Mouse (Mus musculus) adrenal gland (tissue): Measurements from ENCODE around the gene Cog7.

Experiments
- intact Hi-C: fragments of 180-260 bp; cut with DNase I; formaldehyde crosslinking; loops from one replicate; pipeline ENCODE4 v1.15.1; 2025
- long read RNA-seq, 2 experiments: library from polyadenylated mRNA; unstranded; transcript quantifications; one replicate each; pipeline ENCODE4 v2.0.0; 2020; ENCODE audit warnings: borderline replicate concordance in 1 of 2; ENCODE audit not compliant: insufficient replicate concordance in 1 of 2

Gene Cog7
- long read RNA-seq, experiment 1, transcript Cog7-201 (17 exons, 2,902 nt), result major isoform, 10 of 20 reads
- long read RNA-seq, experiment 1, partial matches to known transcripts, result 4 of 20 reads
- long read RNA-seq, experiment 1, other reads (novel, unspliced or antisense), result 6 of 20 reads
- long read RNA-seq, experiment 2, transcript Cog7-201 (17 exons, 2,902 nt), result major isoform, 12 of 21 reads
- long read RNA-seq, experiment 2, partial matches to known transcripts, result 6 of 21 reads
- long read RNA-seq, experiment 2, other reads (novel, unspliced or antisense), result 3 of 21 reads

DNA sequence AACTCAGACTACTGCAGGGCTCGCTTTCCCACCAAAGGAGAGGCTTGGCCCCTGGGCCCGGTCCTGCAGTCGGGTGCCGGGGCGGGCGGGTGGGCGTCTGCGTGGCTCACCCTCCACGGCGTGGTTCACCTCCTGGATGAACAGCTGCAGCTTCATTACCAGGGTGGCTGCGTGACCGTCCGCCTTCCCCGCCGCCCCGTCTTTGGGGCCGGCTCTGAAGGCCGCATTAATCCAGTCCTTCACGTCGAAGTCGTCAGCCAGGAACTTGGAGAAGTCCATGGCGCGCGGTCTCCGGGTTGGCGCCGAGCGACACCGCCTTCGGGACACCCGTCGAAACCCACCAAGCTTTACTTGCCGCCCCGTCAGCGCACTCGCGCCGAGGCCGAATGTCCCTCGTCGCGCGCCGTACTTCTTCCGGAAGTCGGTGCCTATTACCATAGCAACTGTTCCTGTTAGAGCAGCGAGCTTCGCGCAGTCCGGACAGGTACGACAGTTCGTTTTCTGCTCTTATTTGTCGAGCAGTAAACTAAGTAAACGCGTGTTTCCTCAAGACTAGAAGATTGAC, at the start of gene Cog7:
Gene Cog7, minus strand, starts transcription at position 405 of the 565 bp plus-strand sequence.
- intact Hi-C loops, result loop anchor here (5.0 kb wide), 1 partner anchor 41 kb away; the partner anchor contains the start of gene Gga2

GRCm38 (mm10) chr7:122022131-122022530, 40.6 kb upstream of the Cog7 start:
- intact Hi-C loops, result loop anchor here (5.0 kb wide), 1 partner anchor 40 kb away; the partner anchor contains the start of gene Cog7

DNA sequence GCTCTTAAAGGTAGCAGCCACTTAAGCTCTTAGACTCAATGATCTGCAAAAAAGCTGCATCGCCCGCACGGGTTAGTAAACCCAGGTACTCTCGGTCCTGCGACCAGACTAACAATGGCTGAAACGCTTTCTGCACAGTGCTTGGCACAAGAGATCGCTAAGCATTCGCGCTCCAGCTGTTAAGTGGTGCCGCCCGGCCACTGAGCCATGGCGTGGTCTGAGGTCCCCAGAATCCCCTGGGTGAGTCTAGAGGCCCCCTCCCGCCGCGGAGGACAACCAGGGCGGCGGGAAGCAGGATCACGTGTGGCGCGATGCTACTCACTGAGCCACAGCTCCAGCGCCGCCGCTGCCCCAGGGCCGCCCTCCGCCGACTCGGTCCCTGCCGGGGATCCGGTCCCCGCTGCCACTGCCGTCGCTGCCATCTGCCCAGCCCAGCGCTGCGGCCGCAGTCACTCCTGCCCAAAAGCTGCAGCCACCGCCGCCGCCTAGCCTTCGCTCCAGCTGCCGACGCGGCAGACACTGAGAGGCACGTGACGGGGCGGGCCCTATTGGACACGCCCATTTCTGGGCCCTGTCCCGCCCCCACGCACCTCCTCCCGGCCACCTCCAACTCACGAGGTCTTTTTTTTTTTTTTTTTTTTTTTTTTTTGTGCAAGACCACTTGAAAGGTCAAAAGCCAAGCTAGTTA, 39.3 kb upstream of the Cog7 start, which contains the start of gene Gga2:
Gene Gga2, minus strand, starts transcription at position 556 of the 688 bp plus-strand sequence.
- intact Hi-C loops, result loop anchor here (5.0 kb wide), 1 partner anchor 39 kb away; the partner anchor contains the start of gene Cog7

DNA sequence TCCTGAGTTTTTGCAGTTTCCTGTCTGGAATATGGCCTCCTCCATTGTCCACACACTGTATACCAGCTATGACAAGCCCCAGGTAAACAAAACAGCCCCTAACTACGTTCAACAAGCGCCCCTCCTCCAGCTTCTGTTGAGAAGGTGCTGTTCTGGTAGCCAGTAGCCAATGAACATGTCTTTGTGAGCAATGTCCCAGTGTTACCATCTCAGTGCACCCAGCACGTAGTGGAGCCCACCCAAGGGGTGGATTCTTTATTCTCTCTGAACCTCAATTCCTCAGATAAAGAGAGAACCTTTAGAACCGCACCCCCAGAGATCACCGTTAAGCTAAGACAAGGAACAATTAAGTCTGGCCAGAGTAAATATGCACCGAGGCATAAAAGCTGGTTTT, 38.8 kb upstream of the Cog7 start:
- intact Hi-C loops, result loop anchor here (5.0 kb wide), 1 partner anchor 38 kb away; the partner anchor contains the start of gene Cog7

DNA sequence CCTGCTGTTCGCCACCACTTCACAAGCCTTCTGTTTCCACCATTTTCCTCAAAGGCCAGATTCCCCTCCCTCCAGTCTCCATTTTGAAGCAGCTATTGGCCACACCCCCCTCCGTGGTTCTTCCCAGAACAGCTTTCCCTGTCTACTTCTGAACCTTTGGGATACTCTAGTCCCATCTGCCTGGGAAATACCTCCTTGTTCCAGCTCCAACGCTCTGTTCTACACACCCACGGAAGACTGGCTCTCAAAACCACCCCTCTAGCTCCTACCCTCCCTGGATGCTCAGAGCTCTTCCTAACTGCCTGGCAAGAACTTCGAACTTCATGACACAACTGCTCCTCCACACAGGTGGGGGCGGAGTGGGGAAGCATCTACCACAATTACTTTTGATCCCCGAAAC, 37.5 kb upstream of the Cog7 start:
- intact Hi-C loops, result no loop called here

DNA sequence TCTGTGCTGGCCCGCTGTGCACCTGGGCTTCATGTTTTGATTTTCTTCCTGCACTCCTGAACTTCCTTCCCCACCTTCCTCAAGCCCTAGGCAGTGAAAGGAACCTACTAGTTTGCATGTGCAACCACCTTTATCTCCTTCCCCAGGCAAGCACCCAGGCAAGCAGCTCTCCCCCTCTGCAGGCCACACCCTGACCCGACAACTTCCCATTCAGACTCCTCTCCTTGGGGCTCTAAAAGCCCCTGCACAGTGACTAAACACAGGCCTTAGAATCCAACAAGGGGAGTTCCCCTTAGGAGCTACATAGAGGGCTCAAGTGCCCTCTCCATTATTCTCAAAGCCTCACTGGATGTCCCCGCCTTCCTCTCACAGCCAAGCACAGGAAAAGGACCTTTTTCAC, 36.7 kb upstream of the Cog7 start:
- intact Hi-C loops, result no loop called here

DNA sequence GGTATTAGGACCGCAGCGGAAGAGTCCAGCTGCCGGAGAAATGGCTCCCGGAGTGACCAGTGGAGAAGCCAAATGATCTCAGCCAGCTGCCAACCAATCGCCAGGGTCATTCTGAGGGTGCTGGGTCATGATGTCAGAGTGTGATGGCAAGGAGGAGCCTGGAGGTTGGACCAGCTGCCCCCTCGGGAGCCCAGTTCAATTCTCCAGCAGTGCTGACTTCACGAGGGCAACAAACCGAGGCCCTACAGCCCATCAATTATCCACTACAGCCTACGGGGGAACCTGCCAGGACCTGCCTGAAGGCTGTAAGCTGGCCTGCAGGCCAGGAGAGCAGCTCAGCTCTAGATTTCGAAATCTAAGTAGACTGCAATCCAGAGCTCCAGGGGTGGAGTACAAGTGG, 34.2 kb upstream of the Cog7 start:
- intact Hi-C loops, result no loop called here

DNA sequence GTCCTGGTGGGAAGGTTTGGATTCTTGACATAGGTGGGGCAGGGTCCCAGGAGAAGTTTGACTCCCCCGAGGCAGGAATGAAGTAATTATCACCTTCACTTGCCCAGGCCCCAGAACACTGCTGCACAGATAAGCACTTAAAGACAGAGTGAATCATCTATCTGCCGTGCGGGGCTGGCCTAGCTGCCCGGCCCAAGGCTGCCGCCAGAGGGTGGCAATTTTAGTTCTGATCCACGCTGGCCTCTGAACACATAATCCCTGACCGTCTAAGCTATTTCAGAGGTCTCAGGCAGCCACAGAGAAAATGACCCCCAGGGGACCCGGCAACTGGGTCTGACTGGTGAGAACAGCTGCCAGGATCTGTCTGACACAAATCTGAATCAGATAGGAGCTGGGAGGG, 33.6 kb upstream of the Cog7 start:
- intact Hi-C loops, result no loop called here

GRCm38 (mm10) chr7:122012949-122013348, 31.4 kb upstream of the Cog7 start:
- intact Hi-C loops, result loop anchor here (2.0 kb wide), 1 partner anchor 54 kb away; the partner anchor contains the start of genes Ears2 and Ubfd1

GRCm38 (mm10) chr7:122012370-122012769, 30.9 kb upstream of the Cog7 start:
- intact Hi-C loops, result loop anchor here (2.0 kb wide), 1 partner anchor 54 kb away; the partner anchor contains the start of genes Ears2 and Ubfd1

GRCm38 (mm10) chr7:122000396-122000795, 18.9 kb upstream of the Cog7 start:
- intact Hi-C loops, result no loop called here

- intact Hi-C loops, result no loop called here
These were observed 14.4 kb upstream of the Cog7 start for GRCm38 (mm10) chr7:121995961-121996360.

- intact Hi-C loops, result no loop called here
These were observed 6.5 kb downstream of the Cog7 start for GRCm38 (mm10) chr7:121975031-121975430.

DNA sequence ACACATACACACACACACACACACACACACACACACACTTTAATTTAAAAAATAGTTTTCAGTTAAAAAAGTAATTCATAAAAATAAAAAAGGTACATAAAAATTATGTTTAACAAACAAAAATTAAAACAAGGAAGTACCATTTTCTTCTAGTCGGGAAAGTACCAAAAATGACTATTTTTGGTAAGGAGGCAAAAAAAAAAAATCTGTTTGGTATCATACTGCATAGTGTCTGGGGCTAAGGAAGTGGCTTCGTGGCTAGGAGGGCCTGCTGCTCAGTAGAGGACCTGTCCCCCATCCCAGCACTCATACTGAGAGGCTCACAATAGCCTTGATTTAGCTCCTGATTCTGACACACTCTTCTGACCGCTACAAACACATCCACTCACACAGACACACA, 9.8 kb downstream of the Cog7 start:
- intact Hi-C loops, result no loop called here

DNA sequence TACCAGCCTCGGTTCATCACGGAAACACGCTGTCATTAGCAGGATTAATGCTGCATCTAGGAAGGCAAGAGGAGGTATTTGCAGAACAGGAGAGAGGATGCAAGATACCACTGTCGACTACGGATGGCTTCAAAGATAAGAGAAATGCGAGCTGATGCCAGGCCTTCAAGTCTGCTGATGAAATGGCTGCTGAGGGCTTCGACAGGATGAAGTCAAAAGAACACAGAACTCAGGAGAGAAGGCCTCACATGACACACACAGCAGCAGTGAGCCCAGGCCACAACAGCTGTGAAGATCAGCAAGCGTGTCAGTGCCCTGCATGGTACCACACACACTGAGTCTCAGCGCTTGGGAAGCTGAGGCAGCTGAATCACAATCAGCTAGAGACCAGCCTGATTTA, 11.3 kb downstream of the Cog7 start:
- intact Hi-C loops, result no loop called here

DNA sequence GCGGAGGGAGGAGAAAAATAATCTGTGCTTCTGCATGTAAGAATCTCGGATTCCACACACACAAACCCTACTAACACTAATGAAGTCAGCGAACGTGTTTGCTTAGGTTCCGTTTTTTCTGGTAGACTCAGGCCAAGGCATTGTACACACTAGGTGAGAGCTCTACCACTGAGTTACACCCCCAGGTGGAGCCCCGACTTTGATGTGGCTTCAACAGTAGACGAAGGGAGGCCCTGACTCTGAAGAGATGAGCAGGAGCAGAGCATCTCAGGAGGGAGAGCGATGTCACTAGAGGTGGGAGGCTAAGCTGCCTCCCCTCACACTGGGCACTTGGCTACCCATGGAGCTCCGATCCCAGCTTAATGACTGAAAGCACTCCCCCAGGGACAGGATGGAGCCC, 12.7 kb downstream of the Cog7 start:
- intact Hi-C loops, result loop anchor here (2.0 kb wide), 1 partner anchor 234 kb away; the partner anchor contains the start of gene Scnn1g

- intact Hi-C loops, result loop anchor here (2.0 kb wide), 1 partner anchor 233 kb away; the partner anchor contains the start of gene Scnn1g
These were observed 13.3 kb downstream of the Cog7 start for GRCm38 (mm10) chr7:121968242-121968641.

GRCm38 (mm10) chr7:121966169-121966568, 15.3 kb downstream of the Cog7 start:
- intact Hi-C loops, result no loop called here

DNA sequence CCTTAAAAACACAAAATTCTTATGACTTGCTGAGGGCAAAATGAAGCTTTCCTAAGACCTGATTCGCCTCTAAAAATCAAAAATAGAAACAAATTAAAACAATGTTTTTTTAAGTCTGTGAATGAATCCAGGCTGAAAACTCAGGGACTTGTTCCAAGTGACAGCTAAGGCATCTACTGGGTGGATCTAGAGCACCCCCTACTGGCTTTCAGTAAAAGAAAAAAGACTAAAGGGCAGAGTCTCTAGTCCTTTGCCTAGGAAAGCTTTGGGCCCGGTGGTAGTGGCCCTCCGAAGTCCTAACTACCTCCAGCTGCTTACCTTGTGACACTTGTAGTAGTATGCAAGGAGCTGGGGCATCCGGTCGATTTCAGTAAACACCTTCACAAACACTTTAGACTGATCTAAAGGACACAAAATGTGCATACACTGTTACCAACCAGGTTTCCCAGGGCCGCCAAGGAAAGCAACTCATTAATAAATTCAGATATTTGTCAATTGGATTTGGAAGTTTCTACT, 17.6 kb downstream of the Cog7 start:
- intact Hi-C loops, result no loop called here

DNA sequence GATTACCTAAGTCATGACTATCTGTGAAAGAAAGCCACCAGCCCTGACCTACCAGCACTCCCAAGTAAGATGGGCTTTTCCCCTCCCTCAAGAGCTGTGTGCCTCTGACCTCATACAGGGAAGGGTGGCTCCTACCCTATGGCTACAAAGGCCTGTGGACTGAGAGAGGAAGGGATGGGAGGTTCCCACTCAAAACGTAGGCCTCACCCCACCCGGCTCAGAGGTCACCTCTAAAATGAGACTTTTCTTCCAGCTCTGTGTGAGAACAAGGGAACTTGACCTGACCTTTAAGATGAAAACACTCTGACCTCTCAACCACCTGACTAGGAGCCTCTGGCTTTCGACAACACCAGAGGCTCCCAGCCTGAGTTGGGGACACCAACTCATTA, 18.9 kb downstream of the Cog7 start:
- intact Hi-C loops, result no loop called here

DNA sequence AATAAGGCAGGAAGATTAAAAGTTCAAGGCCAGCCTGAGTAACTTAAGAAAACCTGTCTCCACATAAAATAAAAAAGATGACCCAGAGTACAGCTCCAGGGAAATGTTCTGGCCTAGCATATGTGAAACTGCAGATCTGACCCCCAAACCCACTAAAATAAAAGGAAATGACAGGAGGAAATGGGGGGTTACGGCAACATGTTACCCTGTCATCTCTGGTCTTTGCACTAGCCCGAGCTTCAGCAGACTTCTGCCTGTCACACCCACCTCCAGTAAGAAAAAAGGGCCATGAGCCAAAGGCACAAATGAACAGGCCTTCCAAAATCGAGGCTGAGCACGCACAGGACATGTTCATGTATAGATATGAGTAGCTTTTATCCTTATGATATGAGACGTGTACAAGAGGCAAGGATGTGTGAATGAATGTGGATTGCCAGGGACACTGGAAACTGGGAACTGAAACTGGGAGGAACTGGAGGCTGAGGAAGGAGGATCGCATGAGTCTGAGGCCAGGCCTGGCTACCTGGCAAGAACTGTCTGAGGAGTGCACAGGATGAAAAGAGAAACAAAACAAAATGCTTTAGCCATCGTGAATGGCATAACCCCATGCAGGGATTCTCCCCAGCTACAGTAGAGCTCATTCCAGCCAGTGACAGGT, 19.5 kb downstream of the Cog7 start:
- intact Hi-C loops, result no loop called here
